Mouse (Mus musculus) CD4-positive, CD25-positive, alpha-beta regulatory T cell, adult 9 weeks (primary cell): ENCODE results near the gene Mafg. TPM values are rescaled to one million over a fixed set of nuclear protein-coding genes. Genes with fewer than 3 reads are reported as not detected.

Experiments
- polyA plus RNA-seq: library from polyadenylated mRNA; unstranded; fragments of 100-300 nt; shearing (Covaris generic); gene quantifications from one replicate; pipeline ENCODE4 v1.2.1, GENCODE M21; 2017

The Mafg gene
- polyA plus RNA-seq = 8.0 TPM

GRCm38 (mm10) chr11:120633520-120634343 lies at the start of gene Mafg:
Gene Mafg, minus strand, starts transcription at chr11:120633600.

GRCm38 (mm10) chr11:120672687-120673593 lies 39.5 kb upstream of the Mafg start, which contains the start of gene Aspscr1:
Gene Aspscr1, plus strand, starts transcription at chr11:120672973.

GRCm38 (mm10) chr11:120661076-120661460 lies 27.7 kb upstream of the Mafg start, which contains the start of gene Notum:
Gene Notum, minus strand, starts transcription at chr11:120661175.

GRCm38 (mm10) chr11:120648001-120648476 lies 14.6 kb upstream of the Mafg start, which contains the start of gene Myadml2:
Gene Myadml2, minus strand, starts transcription at chr11:120648158.

GRCm38 (mm10) chr11:120643601-120643987 lies 10.2 kb upstream of the Mafg start, which contains the start of gene Pycr1:
Gene Pycr1, minus strand, starts transcription at chr11:120643769.

GRCm38 (mm10) chr11:120625152-120625775 lies 8.1 kb downstream of the Mafg start, which contains the start of gene Sirt7:
Gene Sirt7, minus strand, starts transcription at chr11:120625240.

DNA sequence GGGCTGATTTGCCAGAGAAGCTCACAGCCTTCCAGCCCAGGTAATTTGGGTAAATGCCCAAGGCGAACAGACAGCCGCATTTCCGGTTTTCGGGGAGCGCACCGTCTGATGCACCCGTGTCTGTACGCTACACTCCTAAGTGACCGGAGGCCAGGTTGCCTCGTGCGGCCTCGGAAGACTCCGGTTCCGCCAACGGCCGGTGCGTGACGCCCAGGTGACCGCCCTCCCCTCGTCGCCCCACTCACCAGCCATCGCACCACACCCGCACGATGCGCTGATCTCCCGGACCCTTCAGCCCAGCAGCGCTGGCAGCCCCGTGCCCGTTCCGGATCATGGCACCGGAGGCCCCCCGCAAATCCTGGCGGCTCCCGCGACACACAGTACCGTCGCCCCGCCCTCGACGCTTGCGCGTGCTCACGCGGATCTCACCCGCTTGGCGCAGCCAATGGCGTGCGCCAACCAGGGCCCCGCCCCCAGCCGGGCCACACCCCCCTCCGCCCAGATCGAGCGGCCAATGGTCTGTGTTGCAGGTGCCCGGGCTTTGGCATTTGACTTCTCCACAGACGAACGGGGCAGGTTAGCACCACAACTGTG lies 15.8 kb downstream of the Mafg start, which contains the start of gene Pcyt2:
Gene Pcyt2, minus strand, starts transcription at position 418 of the 594 bp plus-strand sequence.

GRCm38 (mm10) chr11:120608241-120609034 lies 25.0 kb downstream of the Mafg start, which contains the start of gene Npb:
Gene Npb, plus strand, starts transcription at chr11:120608477.

GRCm38 (mm10) chr11:120598283-120598989 lies 35.0 kb downstream of the Mafg start, which contains the start of the genes Alyref and Anapc11:
Gene Alyref, minus strand, starts transcription at chr11:120598365.
Gene Anapc11, plus strand, starts transcription at chr11:120598421.

GRCm38 (mm10) chr11:120581490-120582267 lies 51.7 kb downstream of the Mafg start, which contains the start of gene Arhgdia:
Gene Arhgdia, minus strand, starts transcription at chr11:120581624.

Other genes with a start within 250 kb of the Mafg start
- gene Nploc4, start 195.9 kb downstream of the Mafg start, polyA plus RNA-seq = 7.2 TPM
- gene Tspan10, start 191.0 kb downstream of the Mafg start, polyA plus RNA-seq = not detected
- gene Pde6g, start 180.1 kb downstream of the Mafg start, polyA plus RNA-seq = 0.30 TPM
- 5.6 TPM for gene Oxld1, start 175.5 kb downstream of the Mafg start, polyA plus RNA-seq
- gene Ccdc137, start 175.5 kb downstream of the Mafg start, polyA plus RNA-seq = 50.8 TPM
- 42.3 TPM for gene Arl16, start 166.0 kb downstream of the Mafg start, polyA plus RNA-seq
- 84.8 TPM for gene Mrpl12, start 149.0 kb downstream of the Mafg start, polyA plus RNA-seq
- 12.9 TPM for gene Slc25a10, start 141.8 kb downstream of the Mafg start, polyA plus RNA-seq
- not detected for gene Gcgr, start 102.9 kb downstream of the Mafg start, polyA plus RNA-seq
- gene Mcrip1, start 83.9 kb downstream of the Mafg start, polyA plus RNA-seq = 95.6 TPM
- gene Ppp1r27, start 82.5 kb downstream of the Mafg start, polyA plus RNA-seq = not detected
- 224 TPM for gene P4hb, start 60.3 kb downstream of the Mafg start, polyA plus RNA-seq
- 899 TPM for gene Arhgdia, start 52.0 kb downstream of the Mafg start, polyA plus RNA-seq
- gene Alyref, start 35.2 kb downstream of the Mafg start, polyA plus RNA-seq = 3.4 TPM
- 147 TPM for gene Anapc11, start 35.2 kb downstream of the Mafg start, polyA plus RNA-seq
- gene Npb, start 25.1 kb downstream of the Mafg start, polyA plus RNA-seq = 0.92 TPM
- gene Pcyt2, start 15.7 kb downstream of the Mafg start, polyA plus RNA-seq = 206 TPM
- gene Sirt7, start 8.4 kb downstream of the Mafg start, polyA plus RNA-seq = 128 TPM
- 0.72 TPM for gene Pycr1, start 10.2 kb upstream of the Mafg start, polyA plus RNA-seq
- gene Myadml2, start 14.6 kb upstream of the Mafg start, polyA plus RNA-seq = 0.40 TPM
- not detected for gene Notum, start 27.6 kb upstream of the Mafg start, polyA plus RNA-seq
- gene Aspscr1, start 39.4 kb upstream of the Mafg start, polyA plus RNA-seq = 104 TPM
- 146 TPM for gene Cenpx, start 80.1 kb upstream of the Mafg start, polyA plus RNA-seq
- gene Lrrc45, start 80.3 kb upstream of the Mafg start, polyA plus RNA-seq = 75.0 TPM
- gene Rac3, start 87.9 kb upstream of the Mafg start, polyA plus RNA-seq = 0.63 TPM
- gene Dcxr, start 93.7 kb upstream of the Mafg start, polyA plus RNA-seq = 26.8 TPM
- not detected for gene Cbr2, start 98.5 kb upstream of the Mafg start, polyA plus RNA-seq
- 10.3 TPM for gene Hmga1b, start 129.2 kb upstream of the Mafg start, polyA plus RNA-seq
- 1.8 TPM for gene Rfng, start 150.6 kb upstream of the Mafg start, polyA plus RNA-seq
- 183 TPM for gene Gps1, start 150.7 kb upstream of the Mafg start, polyA plus RNA-seq
- 50.4 TPM for gene Dus1l, start 162.8 kb upstream of the Mafg start, polyA plus RNA-seq
- gene Fasn, start 190.9 kb upstream of the Mafg start, polyA plus RNA-seq = 50.9 TPM